Mouse (Mus musculus) Muller cell, postnatal 12 days (primary cell): ENCODE data around the gene Olfr655.
A peak's percentile ranks its signal among the peaks of the same experiment; 100 is the strongest.

Experiments used
- DNase-seq: peaks from one replicate; pipeline ENCODE4 v3.0.0-alpha.2; 2015; ENCODE audit errors: inconsistent ontology term

The Olfr655 gene

DNA sequence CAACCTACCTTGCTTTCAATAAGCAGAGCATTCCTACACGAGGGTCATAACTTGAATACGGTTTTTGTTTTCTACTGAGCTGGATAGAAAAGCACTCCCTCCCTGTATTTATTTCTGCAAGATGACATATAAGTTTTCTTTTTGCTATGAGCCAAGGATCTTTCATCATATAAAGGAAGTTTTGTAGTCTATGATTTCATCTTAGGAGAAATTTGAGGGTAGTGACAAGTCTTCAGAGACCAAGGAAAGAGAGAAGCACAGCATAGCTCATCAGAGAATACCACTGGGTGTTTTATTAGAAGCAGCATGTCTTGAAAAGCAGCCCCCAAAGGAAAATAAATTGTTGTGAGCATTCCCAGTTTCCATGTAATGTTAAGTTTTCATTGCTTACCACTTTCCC is at the start of gene Olfr655:
Olfr655 (minus strand) TSS at position 101 of the 400 bp plus-strand sequence.
- no peak for DNase-seq

DNA sequence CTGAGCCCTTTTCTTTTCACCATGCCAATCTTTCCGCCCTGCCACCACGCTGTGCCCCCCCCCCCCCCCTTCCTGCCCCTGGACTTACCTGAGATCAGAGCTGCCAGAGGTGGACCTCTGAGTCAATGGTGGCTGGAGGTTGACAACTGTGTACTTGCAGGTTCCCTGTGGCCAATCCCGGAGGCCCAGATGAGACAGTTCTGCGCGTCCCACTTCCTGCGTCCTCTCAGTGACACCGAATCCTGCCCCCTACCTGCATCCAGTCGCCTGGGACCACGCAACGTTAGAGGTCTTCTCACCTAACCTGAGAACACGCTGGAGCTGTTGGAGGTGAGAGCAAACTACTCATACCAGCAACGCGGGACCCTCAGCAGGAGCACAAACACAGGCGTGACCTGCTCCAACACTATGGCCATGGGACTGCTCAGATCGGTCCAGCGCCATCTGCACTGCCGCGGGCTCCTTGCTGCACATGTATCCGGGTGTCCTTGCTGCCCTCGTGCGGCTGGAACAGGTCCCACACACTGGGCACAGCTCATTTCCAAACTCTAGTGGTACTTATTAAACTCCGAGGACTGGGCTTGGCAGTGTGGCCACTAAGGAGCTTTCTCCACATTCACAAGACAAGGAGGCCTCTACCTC is 45.4 kb upstream of the Olfr655 start, which contains the start of gene Olfr658:
Olfr658 (minus strand) TSS at position 465 of the 642 bp plus-strand sequence.
- peak; percentile 22 for DNase-seq

DNA sequence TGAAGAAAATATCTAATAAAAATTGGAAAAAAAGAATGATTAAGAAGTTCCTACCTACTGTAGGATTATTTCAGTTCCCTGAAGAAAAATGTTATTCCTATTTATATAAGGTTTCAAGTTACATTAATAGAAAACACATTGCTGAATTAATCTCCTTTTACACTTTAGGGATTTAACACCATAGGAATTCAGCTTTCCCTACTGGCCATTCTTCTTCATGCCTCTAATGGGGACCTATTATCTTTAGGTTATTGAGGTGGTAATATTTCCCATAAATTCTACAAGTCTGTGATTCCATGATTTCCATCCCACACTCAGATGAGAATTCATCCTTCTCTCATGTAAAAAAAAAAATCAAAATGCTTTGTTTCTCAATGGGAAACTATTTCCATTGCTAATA is 22.9 kb upstream of the Olfr655 start, which contains the start of gene Olfr657:
Olfr657 (plus strand) TSS at position 301 of the 400 bp plus-strand sequence.
- DNase-seq, result no peak

DNA sequence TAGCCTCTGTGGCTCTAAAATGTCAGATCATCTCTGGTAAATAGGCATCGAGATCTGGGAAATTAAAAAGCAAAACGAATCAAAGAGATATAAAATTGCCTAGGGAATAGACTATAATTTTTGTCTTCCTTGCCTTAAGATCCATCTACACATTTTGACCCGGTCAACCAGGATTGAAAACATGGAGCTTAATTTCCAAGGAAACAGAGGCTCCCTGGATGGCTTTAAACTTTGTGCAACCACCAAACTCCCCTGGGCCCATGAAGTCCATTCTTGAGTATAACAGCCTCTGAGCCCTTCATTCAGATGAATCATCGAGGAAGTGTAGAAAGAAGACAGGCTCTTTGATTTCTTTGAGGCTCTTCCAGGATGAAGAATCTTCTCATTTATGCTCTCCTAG is 12.1 kb upstream of the Olfr655 start, which contains the start of gene Olfr656:
Olfr656 (plus strand) TSS at position 301 of the 400 bp plus-strand sequence.
- no peak for DNase-seq

DNA sequence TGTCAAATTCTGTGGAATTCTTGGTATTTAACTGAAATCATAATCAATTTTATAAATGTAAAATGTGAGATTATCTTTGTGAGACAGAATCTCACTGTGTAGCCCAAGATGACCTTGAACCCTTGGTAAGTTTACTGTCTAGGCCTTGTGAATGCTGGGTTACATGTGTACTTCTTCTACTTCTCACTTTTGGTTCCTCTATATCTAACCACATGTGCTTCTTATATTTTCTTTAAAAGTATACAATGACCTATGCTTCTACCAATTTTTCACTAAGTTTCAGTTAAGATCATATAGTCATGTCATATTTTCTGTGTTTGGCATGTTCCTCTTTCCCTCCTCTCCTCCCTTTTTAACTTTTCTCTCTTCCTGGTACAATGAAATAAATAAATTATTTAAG is 3.1 kb upstream of the Olfr655 start:
- no peak for DNase-seq

DNA sequence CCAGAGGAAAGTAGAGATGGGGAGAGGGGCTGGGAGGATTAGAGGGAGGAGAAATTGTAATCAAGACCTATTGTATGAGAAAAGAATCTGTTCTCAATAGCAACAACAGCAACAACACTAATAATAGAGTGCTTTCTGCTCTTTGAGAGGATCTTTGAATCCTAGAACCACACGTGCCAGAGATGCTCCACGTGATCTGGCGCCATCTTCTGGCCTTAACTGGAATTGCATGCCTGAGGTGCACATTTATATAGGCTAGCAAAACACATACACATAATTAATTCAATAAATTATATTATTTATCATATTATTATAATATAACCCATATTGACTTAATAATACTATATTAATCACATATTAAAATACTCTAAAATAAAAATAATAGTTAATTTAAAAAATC is 1.6 kb upstream of the Olfr655 start:
- no peak for DNase-seq

DNA sequence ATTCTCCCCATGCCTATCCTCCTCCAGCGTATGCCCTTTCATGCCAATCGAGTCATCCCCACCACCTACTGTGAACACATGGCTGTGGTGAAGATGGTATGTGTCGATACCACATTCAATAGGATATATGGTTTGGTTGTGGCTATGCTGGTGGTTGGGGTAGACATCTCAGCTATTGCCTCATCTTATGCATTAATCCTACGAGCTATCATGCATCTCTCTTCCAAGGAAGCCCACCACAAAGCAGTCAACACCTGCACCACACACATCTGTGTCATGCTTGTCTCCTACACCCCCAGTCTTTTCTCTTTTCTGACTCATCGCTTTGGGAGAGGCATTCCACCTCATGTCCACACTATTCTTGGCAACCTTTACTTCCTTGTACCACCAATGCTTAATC is 13.3 kb downstream of the Olfr655 start:
- DNase-seq, result peak; percentile 2

DNA sequence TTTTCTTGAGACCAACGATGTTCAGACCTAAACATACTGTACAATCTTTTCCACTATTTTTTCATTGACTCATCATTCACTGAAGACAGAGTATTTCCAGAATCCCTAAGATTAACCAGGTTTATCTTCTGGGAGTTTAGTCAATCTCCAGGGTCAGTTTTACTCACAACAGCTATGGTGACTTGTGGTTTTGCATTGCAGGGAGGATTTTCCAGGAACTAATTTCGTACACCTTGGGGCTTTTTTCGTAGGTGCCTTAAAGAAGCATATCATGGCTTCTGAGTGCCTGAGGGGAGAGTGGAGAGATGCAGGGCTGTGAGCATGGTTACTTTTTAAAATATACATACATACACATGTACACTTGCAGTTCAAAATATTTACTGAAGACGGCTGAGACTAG is 14.9 kb downstream of the Olfr655 start, which contains the start of gene Olfr654:
Olfr654 (plus strand) TSS at position 301 of the 400 bp plus-strand sequence.
- no peak for DNase-seq

DNA sequence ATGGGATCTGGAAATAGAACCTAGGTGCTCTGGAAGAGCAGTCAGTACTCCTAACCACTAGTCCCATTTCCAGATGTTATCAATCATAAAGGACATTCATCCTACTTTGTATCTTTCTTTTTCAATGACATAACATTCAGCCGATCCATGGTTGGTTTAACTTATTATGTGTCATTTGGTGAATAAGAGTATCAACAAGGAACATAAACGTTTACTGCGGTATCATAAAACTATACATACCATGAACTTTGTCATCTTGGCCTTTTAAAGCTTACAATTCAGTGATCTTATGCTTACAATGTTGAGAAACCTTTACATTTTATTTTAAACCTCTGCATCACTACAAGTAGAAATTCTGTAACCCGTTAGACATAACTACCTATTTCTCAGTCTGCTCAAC is 20.1 kb downstream of the Olfr655 start:
- no peak for DNase-seq

DNA sequence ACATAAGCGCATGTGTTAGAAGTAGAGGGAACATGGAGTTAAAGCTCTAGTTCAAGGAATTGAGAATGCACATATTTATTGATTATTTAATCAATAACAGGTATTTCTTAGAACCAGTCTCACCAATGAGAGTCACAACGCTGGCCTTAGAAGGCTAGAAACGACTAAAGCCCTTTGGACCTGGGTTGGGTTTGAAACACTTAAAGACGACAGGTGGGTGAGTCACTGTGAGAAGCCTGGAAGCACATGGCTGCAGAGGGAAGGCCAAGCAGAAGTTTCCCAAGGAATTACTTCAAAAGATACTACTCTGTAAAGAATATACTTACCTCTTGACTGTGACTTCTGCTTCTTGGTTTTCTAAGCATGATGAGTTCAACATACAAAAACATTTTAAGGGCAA is 20.7 kb downstream of the Olfr655 start:
- no peak for DNase-seq

DNA sequence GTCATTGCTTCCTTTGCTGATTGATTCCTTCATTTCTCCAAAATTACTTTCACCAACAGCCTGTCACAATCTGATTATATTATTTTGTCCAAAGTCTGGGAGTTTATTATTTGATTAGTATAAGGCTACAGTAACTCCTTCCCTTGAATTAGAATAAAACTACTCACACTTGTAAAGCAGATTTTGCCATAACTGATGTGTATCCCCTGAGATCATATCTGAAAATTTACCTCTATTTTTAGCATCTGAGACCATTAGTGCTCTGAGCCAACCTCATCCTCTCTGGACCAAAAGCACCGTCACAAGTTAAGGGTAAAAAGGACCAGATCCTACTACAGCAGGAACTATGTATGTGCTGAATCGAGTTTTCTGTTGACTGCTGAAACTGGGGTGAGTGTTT is 24.6 kb downstream of the Olfr655 start, which contains the start of gene Olfr653:
Olfr653 (plus strand) TSS at position 301 of the 400 bp plus-strand sequence.
- no peak for DNase-seq

DNA sequence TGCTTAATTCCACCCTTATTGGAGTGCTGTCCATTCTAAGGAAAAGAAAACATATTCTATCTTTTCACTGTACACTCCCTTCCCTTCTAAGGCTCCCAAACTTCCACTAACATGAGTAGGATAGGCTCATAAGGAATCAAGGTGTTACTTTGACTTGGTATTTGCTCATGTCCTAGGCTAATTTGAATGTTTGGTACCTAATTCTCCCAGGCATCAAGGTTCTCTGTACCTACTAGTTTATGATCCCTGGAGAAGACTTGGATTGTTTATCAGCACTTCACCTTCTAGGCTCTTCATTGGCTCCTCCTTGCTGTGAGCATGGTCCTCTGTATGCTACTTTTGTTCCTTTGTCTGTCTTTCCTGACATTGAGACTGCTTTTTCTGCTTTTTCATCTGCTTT is 41.0 kb downstream of the Olfr655 start, which contains the start of gene Olfr652:
Olfr652 (plus strand) TSS at position 301 of the 400 bp plus-strand sequence.
- no peak for DNase-seq

DNA sequence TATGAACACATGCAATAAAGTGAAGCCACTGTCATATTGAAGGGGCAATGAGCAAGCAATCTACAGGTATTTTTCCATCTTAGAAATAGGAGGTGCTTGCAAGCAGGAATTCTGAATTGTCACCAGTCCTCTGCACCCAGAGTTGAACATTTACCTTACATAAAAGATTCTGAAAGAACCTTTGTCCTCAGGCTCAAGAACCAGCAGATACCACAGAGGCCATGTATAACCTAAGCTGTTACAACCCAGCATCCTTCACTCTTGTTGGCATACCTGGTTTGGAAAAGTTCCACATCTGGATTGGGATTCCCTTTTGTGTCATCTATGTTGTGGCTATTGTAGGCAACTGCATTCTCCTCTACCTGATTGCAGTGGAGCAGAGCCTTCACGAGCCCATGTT is 48.9 kb downstream of the Olfr655 start:
- DNase-seq, result no peak

DNA sequence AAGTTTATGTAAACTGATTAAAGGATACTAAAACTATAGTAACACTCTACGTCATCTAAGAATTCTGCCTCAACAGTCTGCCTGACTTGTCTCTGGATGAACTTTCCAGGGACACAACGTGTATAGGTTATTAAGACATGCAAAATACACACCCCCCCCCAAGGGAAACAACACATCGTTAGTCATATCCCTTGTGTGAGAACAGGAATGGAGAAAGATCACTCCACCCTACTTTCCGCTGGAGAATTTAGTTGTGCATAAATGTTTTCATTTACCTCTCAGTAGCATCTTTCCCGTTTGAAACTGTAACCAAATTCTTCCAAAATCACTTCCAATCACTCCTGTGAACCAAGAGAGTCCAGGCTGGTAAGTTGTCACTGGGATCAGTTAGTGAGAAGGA is 51.7 kb downstream of the Olfr655 start, which contains the start of gene Olfr651:
Olfr651 (plus strand) TSS at position 301 of the 400 bp plus-strand sequence.
- DNase-seq, result no peak
